Comparison of ENCODE assay signal across 13 mouse cellular contexts in the genomic region with DNA sequence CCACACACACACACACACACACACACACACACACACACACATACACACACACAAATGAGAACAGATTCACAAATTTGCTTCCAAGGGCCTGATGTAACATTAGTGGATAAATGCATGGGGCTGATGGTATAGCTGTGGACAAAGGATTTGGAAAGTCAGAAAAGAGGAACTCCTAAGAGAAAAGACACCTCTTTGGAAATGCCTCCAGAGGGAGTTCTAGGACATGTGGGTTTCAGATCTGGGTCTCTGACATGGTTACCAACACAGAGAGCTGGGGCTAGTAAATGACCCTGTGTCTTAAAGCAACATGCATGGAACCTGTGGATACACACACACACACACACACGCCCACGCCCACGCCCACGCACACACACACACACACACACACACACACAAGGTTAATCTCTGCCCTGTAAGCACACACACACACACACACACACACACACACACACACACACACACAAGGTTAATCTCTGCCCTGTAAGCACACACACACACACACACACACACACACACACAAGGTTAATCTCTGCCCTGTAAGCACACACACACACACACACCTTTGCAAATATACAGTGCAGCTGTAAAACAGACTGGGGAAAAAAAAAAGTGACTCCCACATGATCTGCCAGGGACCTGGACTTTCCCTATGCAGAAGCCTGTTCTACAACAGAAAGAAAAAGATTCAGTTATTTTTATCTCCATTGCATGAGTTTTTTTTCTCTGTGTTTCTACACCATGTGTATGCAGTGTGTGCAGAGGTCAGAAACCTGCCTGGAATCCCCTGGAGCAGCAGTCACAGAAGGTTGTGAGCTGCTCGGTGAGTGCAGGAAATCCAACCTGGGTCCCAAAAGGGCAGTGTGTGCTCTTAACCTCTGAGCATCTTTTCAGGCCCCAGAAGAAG. TPM values are rescaled to one million over a fixed set of nuclear protein-coding genes. Genes with fewer than 3 reads are reported as not detected.
DNase-seq lines count a peak whose midpoint lies in the region; ATAC-seq lines count a peak whose summit lies in the region.
"Not testable (repeated sequence)": the region's sequence is repeated elsewhere in the genome, so short reads cannot be mapped to it uniquely, and the experiment has no call there.
"Had no signal": no experiment of that assay in that cellular context is flagged by ENCODE, and none has a peak within 500 bp of the region (broad histone marks: within the 10 kb centered on the region; RNA-seq: fewer than 3 reads in every experiment).

No protein-coding gene starts in this region.

- ATAC-seq in granulocyte monocyte progenitor cell, adult 5-6 weeks (replicated peaks; ENCODE audit: poor library complexity, severe bottlenecking), result peak; percentile 56
- ATAC-seq in heart, embryonic 16.5 days (replicated peaks; ENCODE audit: extremely low read depth, insufficient read depth, low FRiP score); lung, embryonic 15.5 days (ENCODE audit: borderline replicate concordance, extremely low read depth, low FRiP score, low TSS enrichment); midbrain, embryonic 15.5 days (replicated peaks): not testable (repeated sequence)
- peak; percentile 43 for ATAC-seq in intestine, embryonic 15.5 days
- ATAC-seq in limb, embryonic 12.5 days (ENCODE audit: insufficient number of reproducible peaks, insufficient read depth, low FRiP score, low TSS enrichment, low read depth), result peak; percentile 40; the same call in 1 of the 2 replicates

- H3K4me1 ChIP-seq in forebrain, embryonic 10.5 days; heart, embryonic 16.5 days (ENCODE audit: control insufficient read depth, insufficient read depth, low read length); intestine, embryonic 15.5 days (replicated peaks); limb, embryonic 12.5 days (replicated peaks); lung, embryonic 15.5 days; midbrain, embryonic 15.5 days: not testable (repeated sequence)

- WGBS in forebrain, embryonic 10.5 days, result 49% methylated on average over 5 of the region's 5 CpGs
- 45% methylated on average over 4 of the region's 5 CpGs for WGBS in heart, embryonic 16.5 days
- 44% methylated on average over 4 of the region's 5 CpGs for WGBS in intestine, embryonic 15.5 days
- WGBS in limb, embryonic 12.5 days, result 53% methylated on average over 4 of the region's 5 CpGs
- 64% methylated on average over 4 of the region's 5 CpGs for WGBS in lung, embryonic 15.5 days
- 62% methylated on average over 5 of the region's 5 CpGs for WGBS in midbrain, embryonic 15.5 days

- peak overlapping the region; percentile 33; the same call in 1 of the 2 replicates for H3K4me3 ChIP-seq in forebrain, embryonic 10.5 days
- H3K4me3 ChIP-seq in heart, embryonic 16.5 days (ENCODE audit: low read length), result 0 out of 2 replicates have a peak overlapping the region, but pooled peaks have one; percentile 10
- not testable (repeated sequence) for H3K4me3 ChIP-seq in intestine, embryonic 15.5 days (replicated peaks); lung, embryonic 15.5 days; midbrain, embryonic 15.5 days
- 0 out of 2 replicates have a peak overlapping the region, but pooled peaks have one; percentile 15 for H3K4me3 ChIP-seq in limb, embryonic 12.5 days (replicated peaks)

- peak overlapping the region; percentile 50 for H3K4me2 ChIP-seq in heart, embryonic 16.5 days (ENCODE audit: low read depth, low read length)
- H3K4me2 ChIP-seq in intestine, embryonic 15.5 days (replicated peaks), result peak overlapping the region; percentile 43
- peak overlapping the region; percentile 42 for H3K4me2 ChIP-seq in limb, embryonic 12.5 days
- H3K4me2 ChIP-seq in lung, embryonic 15.5 days, result peak overlapping the region; percentile 39
- H3K4me2 ChIP-seq in midbrain, embryonic 15.5 days, result peak overlapping the region; percentile 15; the same call in 1 of the 2 replicates

- not testable (repeated sequence) for DNase-seq in forebrain, embryonic 10.5 days (ENCODE audit: extremely low spot score, low spot score)

- not testable (repeated sequence) for H3K9ac ChIP-seq in heart, embryonic 16.5 days (ENCODE audit: low read length); intestine, embryonic 15.5 days; limb, embryonic 12.5 days (replicated peaks); lung, embryonic 15.5 days; midbrain, embryonic 15.5 days

- not testable (repeated sequence) for H3K27me3 ChIP-seq in forebrain, embryonic 10.5 days (ENCODE audit: poor library complexity, severe bottlenecking); heart, embryonic 16.5 days (ENCODE audit: control insufficient read depth, insufficient read depth, low read length); intestine, embryonic 15.5 days (replicated peaks); limb, embryonic 12.5 days; lung, embryonic 15.5 days; midbrain, embryonic 15.5 days (replicated peaks)

- not testable (repeated sequence) for H3K36me3 ChIP-seq in forebrain, embryonic 10.5 days (replicated peaks); heart, embryonic 16.5 days (ENCODE audit: control insufficient read depth, insufficient read depth); intestine, embryonic 15.5 days; limb, embryonic 12.5 days; lung, embryonic 15.5 days; midbrain, embryonic 15.5 days (replicated peaks)

- H3K9me3 ChIP-seq in forebrain, embryonic 10.5 days; heart, embryonic 16.5 days (replicated peaks; ENCODE audit: control insufficient read depth, low read length); intestine, embryonic 15.5 days; limb, embryonic 12.5 days; lung, embryonic 15.5 days; midbrain, embryonic 15.5 days: not testable (repeated sequence)

- not testable (repeated sequence) for H3K27ac ChIP-seq in forebrain, embryonic 10.5 days; heart, embryonic 16.5 days (ENCODE audit: low read length); intestine, embryonic 15.5 days; limb, embryonic 12.5 days; lung, embryonic 15.5 days; midbrain, embryonic 15.5 days

RNA-seq across cellular contexts. Expression of a gene that starts 14.3 kb away (rescaled TPM):
- 0.26 and 0.74 TPM in 2 replicates for polyA plus RNA-seq in forebrain, embryonic 10.5 days (2016; fragmentation: Nextera tagmentation; extraction: Ambion mirVana)
- total RNA-seq in granulocyte monocyte progenitor cell, adult 5-6 weeks (2014; fragmentation: Nextera tagmentation), result not detected in 2 replicates
- total RNA-seq in granulocyte monocyte progenitor cell, adult 5-6 weeks (2017), result not detected in 2 replicates
- polyA plus RNA-seq in heart, embryonic 16.5 days (2015; fragmentation: Nextera tagmentation; extraction: Ambion mirVana), result 0.27 and 0.56 TPM in 2 replicates
- polyA plus RNA-seq in intestine, embryonic 15.5 days (2015; fragmentation: Nextera tagmentation; extraction: Ambion mirVana), result 0.47 and 0.53 TPM in 2 replicates
- 0.22 and 0.49 TPM in 2 replicates for polyA plus RNA-seq in limb, embryonic 12.5 days (2016; fragmentation: Nextera tagmentation; extraction: Ambion mirVana)
- 0.89 and 1.3 TPM in 2 replicates for polyA plus RNA-seq in lung, embryonic 15.5 days (2015; fragmentation: Nextera tagmentation; extraction: Ambion mirVana)
- 0.52 and 1.1 TPM in 2 replicates for polyA plus RNA-seq in midbrain, embryonic 15.5 days (2015; fragmentation: Nextera tagmentation; extraction: Ambion mirVana)
- total RNA-seq: adrenal gland, postnatal 14 days; gastrocnemius, adult 18-20 months; heart, postnatal 36 days; monocyte, adult 5-6 weeks had no signal
- polyA plus RNA-seq: lung, adult 2 months had no signal

RNA-seq across cellular contexts. Expression of a gene that starts 14.3 kb away (rescaled TPM):
- 9.4 and 9.9 TPM in 2 replicates for polyA plus RNA-seq in forebrain, embryonic 10.5 days (2016; fragmentation: Nextera tagmentation; extraction: Ambion mirVana)
- 0.97 TPM in 1 of 2 replicates, not detected in the other for total RNA-seq in granulocyte monocyte progenitor cell, adult 5-6 weeks (2014; fragmentation: Nextera tagmentation)
- 0.65 and 1.5 TPM in 2 replicates for total RNA-seq in granulocyte monocyte progenitor cell, adult 5-6 weeks (2017)
- polyA plus RNA-seq in heart, embryonic 16.5 days (2015; fragmentation: Nextera tagmentation; extraction: Ambion mirVana), result 2.1 and 2.3 TPM in 2 replicates
- 4.0 and 5.7 TPM in 2 replicates for polyA plus RNA-seq in intestine, embryonic 15.5 days (2015; fragmentation: Nextera tagmentation; extraction: Ambion mirVana)
- 14.1 and 14.5 TPM in 2 replicates for polyA plus RNA-seq in limb, embryonic 12.5 days (2016; fragmentation: Nextera tagmentation; extraction: Ambion mirVana)
- polyA plus RNA-seq in lung, embryonic 15.5 days (2015; fragmentation: Nextera tagmentation; extraction: Ambion mirVana), result 8.0 and 10.7 TPM in 2 replicates
- 0.81 and 1.3 TPM in 2 replicates for polyA plus RNA-seq in midbrain, embryonic 15.5 days (2015; fragmentation: Nextera tagmentation; extraction: Ambion mirVana)
- total RNA-seq: heart, postnatal 36 days; monocyte, adult 5-6 weeks had no signal
- polyA plus RNA-seq: activated CD4-positive, CD25-positive, alpha-beta regulatory T cell, adult 4 months had no signal

RNA-seq across cellular contexts. Expression of a gene that starts 23.6 kb away (rescaled TPM):
- polyA plus RNA-seq in forebrain, embryonic 10.5 days (2016; fragmentation: Nextera tagmentation; extraction: Ambion mirVana), result 19.7 and 21.0 TPM in 2 replicates
- 3.1 and 16.4 TPM in 2 replicates for total RNA-seq in granulocyte monocyte progenitor cell, adult 5-6 weeks (2014; fragmentation: Nextera tagmentation)
- total RNA-seq in granulocyte monocyte progenitor cell, adult 5-6 weeks (2017), result 2.9 and 3.1 TPM in 2 replicates
- 9.0 and 10.4 TPM in 2 replicates for polyA plus RNA-seq in heart, embryonic 16.5 days (2015; fragmentation: Nextera tagmentation; extraction: Ambion mirVana)
- 26.7 and 31.2 TPM in 2 replicates for polyA plus RNA-seq in intestine, embryonic 15.5 days (2015; fragmentation: Nextera tagmentation; extraction: Ambion mirVana)
- polyA plus RNA-seq in limb, embryonic 12.5 days (2016; fragmentation: Nextera tagmentation; extraction: Ambion mirVana), result 18.6 and 22.9 TPM in 2 replicates
- polyA plus RNA-seq in lung, embryonic 15.5 days (2015; fragmentation: Nextera tagmentation; extraction: Ambion mirVana), result 18.5 and 23.1 TPM in 2 replicates
- 2.9 and 4.1 TPM in 2 replicates for polyA plus RNA-seq in midbrain, embryonic 15.5 days (2015; fragmentation: Nextera tagmentation; extraction: Ambion mirVana)
